Mouse (Mus musculus): ENCODE measurements around the gene Ankrd26. TPM values are rescaled to one million over a fixed set of nuclear protein-coding genes. Genes with fewer than 3 reads are reported as not detected.
A peak's percentile ranks its signal among the peaks of the same experiment; 100 is the strongest.
"Not testable (repeated sequence)": the region's sequence is repeated elsewhere in the genome, so short reads cannot be mapped to it uniquely, and the experiment has no call there.

Ankrd26 gene
- polyA plus RNA-seq, 1 experiment from 2014 or later, result 8.3 TPM

DNA sequence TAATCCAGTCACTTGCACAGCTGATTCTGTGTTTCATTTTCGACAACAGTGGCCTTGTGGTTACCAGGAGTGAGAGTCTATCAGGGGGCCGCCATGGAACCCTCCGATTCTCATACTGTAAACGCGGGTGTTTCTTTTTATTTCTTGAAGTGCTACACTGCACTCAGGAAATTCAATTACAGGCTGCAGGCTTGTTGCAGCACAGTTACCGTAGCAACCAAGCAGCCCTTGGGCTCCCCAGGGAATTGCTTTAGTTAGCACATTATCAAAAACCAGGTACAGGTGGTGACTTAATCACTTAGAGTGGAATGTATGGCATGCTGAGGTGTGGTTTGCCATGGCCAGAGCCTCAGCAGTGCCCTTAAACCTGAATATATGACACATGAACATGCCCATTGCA is 12.3 kb upstream of the Ankrd26 start:
- H3K27ac ChIP-seq (ENCODE audit: poor library complexity, severe bottlenecking), result no peak overlapping the region
- H3K9ac ChIP-seq, result no peak overlapping the region
- no peak overlapping the region for H3K4me3 ChIP-seq
- WGBS, result 82% methylated on average over 6 of the region's 6 CpGs
- no peaks in the 10 kb centered on the region for H3K27me3 ChIP-seq (replicated peaks)
- H3K4me1 ChIP-seq (replicated peaks), result no peaks in the 10 kb centered on the region
- no peak overlapping the region for H3K4me2 ChIP-seq
- no peaks in the 10 kb centered on the region for H3K36me3 ChIP-seq
- ATAC-seq (ENCODE audit: insufficient number of reproducible peaks, low FRiP score), result no peak
- H3K9me3 ChIP-seq (replicated peaks), result no peaks in the 10 kb centered on the region

DNA sequence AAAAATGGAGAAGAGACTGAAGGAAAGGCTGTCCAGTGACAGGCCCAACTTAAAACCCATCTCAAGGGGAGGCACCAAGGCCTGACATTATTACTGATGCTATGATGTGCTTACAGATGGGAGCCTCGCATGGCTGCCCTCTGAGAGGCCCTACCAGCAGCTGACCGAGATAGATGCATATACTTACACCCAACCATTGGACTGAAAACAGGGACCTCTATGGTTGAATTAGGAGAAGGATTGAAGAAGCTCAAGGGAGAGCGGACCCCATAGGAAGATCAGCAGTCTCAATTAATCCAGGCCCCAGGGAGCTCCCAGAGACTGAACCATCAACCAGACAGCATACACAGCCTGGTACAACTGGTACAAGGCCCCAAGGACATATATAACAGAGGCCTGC is 5.8 kb upstream of the Ankrd26 start:
- Histone ChIP-seq H3K36me3 (no peaks in the 10 kb centered on the region), H3K27ac (ENCODE audit: poor library complexity, severe bottlenecking) (no peak overlapping the region), H3K9me3 (replicated peaks) (no peaks in the 10 kb centered on the region; the same call in 1 of the 2 replicates), H3K4me2 (no peak overlapping the region), H3K27me3 (replicated peaks) (no peaks in the 10 kb centered on the region), H3K4me1 (replicated peaks) (peaks cover 7% of the 10 kb centered on the region), H3K4me3 (no peak overlapping the region), H3K9ac (no peak overlapping the region)
- no peak for ATAC-seq (ENCODE audit: insufficient number of reproducible peaks, low FRiP score)
- 88% methylated on average over 3 of the region's 3 CpGs for WGBS

DNA sequence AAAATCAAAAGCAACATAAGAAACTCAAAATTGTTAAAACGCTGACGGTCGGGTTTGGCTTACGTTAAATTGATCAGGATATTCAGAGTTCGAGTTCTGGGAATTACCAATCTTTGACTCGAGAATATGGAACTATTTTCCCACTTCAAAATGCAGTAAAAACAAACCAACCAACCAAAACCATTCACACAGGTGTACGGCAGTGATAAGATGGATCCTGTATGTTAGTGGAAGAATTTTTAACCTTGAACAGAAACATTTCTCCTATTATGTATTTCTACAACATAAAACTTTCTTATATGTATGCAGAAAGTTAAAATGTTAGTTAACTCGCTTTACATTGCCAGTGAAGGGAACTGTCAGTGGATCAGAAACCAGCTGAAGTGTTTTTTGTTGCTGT is 801 bp downstream of the Ankrd26 start:
- ATAC-seq (ENCODE audit: insufficient number of reproducible peaks, low FRiP score), result no peak
- H3K9ac ChIP-seq, result peak overlapping the region; percentile 84
- peak overlapping the region; percentile 74 for H3K4me2 ChIP-seq
- peaks cover 27% of the 10 kb centered on the region for H3K36me3 ChIP-seq
- H3K27ac ChIP-seq (ENCODE audit: poor library complexity, severe bottlenecking), result no peak overlapping the region
- 80% methylated on average over 8 of the region's 8 CpGs for WGBS
- peak overlapping the region; percentile 65 for H3K4me3 ChIP-seq
- peaks cover 11% of the 10 kb centered on the region for H3K4me1 ChIP-seq (replicated peaks)
- H3K9me3 ChIP-seq (replicated peaks), result no peaks in the 10 kb centered on the region
- no peaks in the 10 kb centered on the region for H3K27me3 ChIP-seq (replicated peaks)

DNA sequence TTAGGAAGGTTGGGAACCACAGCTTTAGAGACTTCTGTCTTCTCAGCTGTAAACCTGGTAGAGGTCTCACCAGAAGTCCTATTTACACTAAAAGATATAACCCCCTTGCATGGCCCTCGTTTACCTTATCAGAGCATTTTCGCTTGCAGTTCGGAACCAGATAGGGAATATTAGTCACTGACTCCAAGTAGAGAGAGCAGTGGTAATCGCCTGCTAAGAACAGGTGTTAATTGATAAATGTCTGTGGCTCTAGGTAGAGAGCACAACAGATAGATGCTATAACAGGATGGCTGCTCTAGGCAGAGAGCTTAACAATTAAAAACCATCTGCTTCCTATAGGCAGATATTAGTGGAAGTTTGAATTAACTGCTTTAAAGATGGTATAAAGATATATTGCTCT is 23.4 kb downstream of the Ankrd26 start:
- H3K4me1 ChIP-seq (replicated peaks), result no peaks in the 10 kb centered on the region
- no peak overlapping the region for H3K4me2 ChIP-seq
- H3K4me3 ChIP-seq, result no peak overlapping the region
- WGBS, result 72% methylated on average over 4 of the region's 4 CpGs
- no peaks in the 10 kb centered on the region for H3K9me3 ChIP-seq (replicated peaks)
- no peaks in the 10 kb centered on the region for H3K27me3 ChIP-seq (replicated peaks)
- no peak overlapping the region for H3K27ac ChIP-seq (ENCODE audit: poor library complexity, severe bottlenecking)
- peaks cover 55% of the 10 kb centered on the region for H3K36me3 ChIP-seq
- no peak overlapping the region for H3K9ac ChIP-seq
- ATAC-seq (ENCODE audit: insufficient number of reproducible peaks, low FRiP score), result no peak

DNA sequence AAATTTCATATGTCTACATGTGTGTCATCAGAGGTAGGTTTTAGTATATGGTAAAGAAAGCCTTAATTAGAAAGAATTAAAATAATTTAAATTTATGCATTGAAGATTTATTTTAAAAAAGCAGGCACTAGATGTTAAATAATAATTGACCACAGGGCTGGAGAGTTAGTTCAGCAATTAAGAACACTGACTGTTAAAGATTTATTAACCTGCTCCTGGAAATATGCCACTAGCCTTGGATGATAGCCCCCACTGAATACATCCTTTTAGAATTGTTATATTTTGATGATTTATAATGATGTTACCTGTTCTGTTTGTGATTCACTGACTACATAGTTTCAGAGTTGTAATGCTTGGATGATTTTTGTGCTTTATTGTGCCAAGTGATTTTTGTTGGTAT is 24.8 kb downstream of the Ankrd26 start:
- H3K4me2 ChIP-seq; H3K9ac ChIP-seq; H3K27me3 ChIP-seq (replicated peaks); H3K27ac ChIP-seq (ENCODE audit: poor library complexity, severe bottlenecking); H3K4me1 ChIP-seq (replicated peaks); H3K4me3 ChIP-seq; ATAC-seq (ENCODE audit: insufficient number of reproducible peaks, low FRiP score); H3K9me3 ChIP-seq (replicated peaks): not testable (repeated sequence)
- H3K36me3 ChIP-seq, result peaks cover 49% of the 10 kb centered on the region

DNA sequence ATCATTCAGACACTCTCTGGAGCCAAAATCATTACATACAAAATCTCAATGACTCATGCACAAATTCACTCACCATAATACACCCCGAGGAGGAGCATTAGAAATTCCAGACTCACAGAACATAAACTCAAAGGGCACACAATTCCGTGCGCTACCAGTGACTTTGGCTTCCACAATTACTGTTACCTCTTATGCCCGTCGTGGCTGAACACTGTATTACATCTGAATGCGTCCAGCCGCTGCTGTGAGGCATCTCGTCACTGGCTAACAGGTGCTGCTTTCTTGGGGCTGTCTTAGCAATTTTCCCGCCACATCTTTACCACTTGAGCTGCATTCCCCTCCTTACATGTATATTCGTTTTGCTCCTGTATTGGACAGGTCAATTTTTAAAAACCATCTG is 26.7 kb downstream of the Ankrd26 start:
- Histone ChIP-seq H3K27me3 (replicated peaks) (no peaks in the 10 kb centered on the region), H3K9me3 (replicated peaks) (peaks cover 6% of the 10 kb centered on the region; the same call in 1 of the 2 replicates), H3K9ac (no peak overlapping the region), H3K36me3 (peaks cover 62% of the 10 kb centered on the region), H3K4me1 (replicated peaks) (no peaks in the 10 kb centered on the region), H3K4me3 (no peak overlapping the region), H3K4me2 (no peak overlapping the region), H3K27ac (ENCODE audit: poor library complexity, severe bottlenecking) (no peak overlapping the region)
- 91% methylated on average over 10 of the region's 10 CpGs for WGBS
- ATAC-seq (ENCODE audit: insufficient number of reproducible peaks, low FRiP score), result no peak

DNA sequence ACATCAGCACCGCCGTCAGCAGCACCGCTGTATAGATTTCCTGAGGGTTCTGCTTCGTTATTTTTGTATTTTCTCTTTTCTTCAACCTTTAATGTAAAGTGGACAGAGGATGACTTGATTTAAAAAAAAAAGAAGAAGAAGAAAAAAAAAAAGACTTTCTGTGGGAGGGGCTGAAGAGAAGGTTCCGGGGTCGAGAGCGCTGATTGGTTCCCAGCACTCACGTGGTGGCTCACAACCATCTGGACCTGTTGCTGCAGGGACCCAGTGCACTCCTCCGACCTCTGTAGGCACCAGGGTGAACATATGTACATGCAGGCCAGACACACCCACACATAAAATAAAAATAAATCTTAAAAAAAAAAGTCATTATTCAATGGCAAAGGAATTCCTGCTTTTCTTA is 28.6 kb downstream of the Ankrd26 start:
- no peak for ATAC-seq (ENCODE audit: insufficient number of reproducible peaks, low FRiP score)
- WGBS, result 83% methylated on average over 9 of the region's 9 CpGs
- Histone ChIP-seq H3K9ac (no peak overlapping the region), H3K9me3 (replicated peaks) (peaks cover 6% of the 10 kb centered on the region; the same call in 1 of the 2 replicates), H3K36me3 (peaks cover 63% of the 10 kb centered on the region), H3K4me2 (no peak overlapping the region), H3K4me3 (no peak overlapping the region), H3K27ac (ENCODE audit: poor library complexity, severe bottlenecking) (no peak overlapping the region), H3K4me1 (replicated peaks) (no peaks in the 10 kb centered on the region), H3K27me3 (replicated peaks) (no peaks in the 10 kb centered on the region)

DNA sequence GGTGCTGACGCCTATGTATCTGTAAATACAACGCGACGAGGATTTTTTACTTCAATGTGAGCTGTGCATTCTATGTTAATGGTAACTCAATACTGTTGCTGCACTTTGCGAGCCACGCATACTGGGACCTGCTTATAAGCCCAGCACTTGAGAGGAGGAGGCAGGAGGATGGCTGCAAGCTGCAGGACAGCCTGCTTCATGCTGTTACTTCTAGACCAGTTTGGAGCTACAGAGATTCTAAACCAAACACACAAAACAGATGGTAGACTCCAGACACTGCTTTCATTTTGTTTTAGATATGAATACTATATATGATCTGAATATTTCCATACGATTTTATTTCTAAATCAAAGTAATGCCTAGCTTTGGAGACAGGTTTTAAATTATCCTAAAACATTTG is 41.4 kb downstream of the Ankrd26 start:
- H3K9ac ChIP-seq, result no peak overlapping the region
- WGBS, result 87% methylated on average over 7 of the region's 7 CpGs
- no peaks in the 10 kb centered on the region for H3K4me1 ChIP-seq (replicated peaks)
- H3K4me2 ChIP-seq, result no peak overlapping the region
- no peaks in the 10 kb centered on the region for H3K27me3 ChIP-seq (replicated peaks)
- H3K36me3 ChIP-seq, result peaks cover 66% of the 10 kb centered on the region
- H3K4me3 ChIP-seq, result no peak overlapping the region
- no peak for ATAC-seq (ENCODE audit: insufficient number of reproducible peaks, low FRiP score)
- H3K9me3 ChIP-seq (replicated peaks), result no peaks in the 10 kb centered on the region
- no peak overlapping the region for H3K27ac ChIP-seq (ENCODE audit: poor library complexity, severe bottlenecking)

DNA sequence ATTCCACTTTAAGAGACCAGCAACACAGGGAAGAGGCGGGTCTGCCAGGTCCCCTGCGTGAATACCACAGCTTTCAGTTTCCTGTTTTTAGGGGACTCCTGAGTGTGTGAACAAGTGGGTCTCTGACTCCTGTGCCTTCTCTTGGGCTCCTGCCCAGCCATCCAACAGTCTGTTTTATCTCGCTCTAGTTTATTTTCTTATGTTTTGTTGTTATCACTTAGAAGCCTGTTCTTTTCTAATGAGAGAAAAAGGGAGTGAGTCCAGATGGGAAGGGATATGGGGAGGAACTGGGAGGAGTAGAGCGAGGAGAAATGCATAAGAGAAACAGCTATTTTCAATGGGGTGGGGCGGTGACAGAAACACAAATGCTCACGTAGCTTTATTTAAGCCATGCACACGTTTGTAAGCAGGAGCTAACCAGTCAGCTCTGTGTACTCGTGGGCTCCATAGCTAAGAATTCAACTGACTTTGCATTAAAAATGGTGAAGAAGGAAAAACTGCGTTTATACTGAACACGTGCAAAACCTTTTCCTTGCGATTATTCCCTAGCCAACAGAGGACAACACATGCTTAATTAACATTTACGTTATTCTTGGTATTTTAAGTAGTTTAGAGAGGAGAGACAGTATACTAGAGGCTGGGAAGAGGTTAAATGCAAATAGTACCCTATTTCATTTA is 48.6 kb downstream of the Ankrd26 start:
- Histone ChIP-seq H3K36me3 (peaks cover 65% of the 10 kb centered on the region), H3K9me3 (replicated peaks) (0 out of 2 replicates have a peak, but pooled peaks cover 4% of the 10 kb centered on the region), H3K4me3 (no peak overlapping the region), H3K4me2 (no peak overlapping the region), H3K4me1 (replicated peaks) (no peaks in the 10 kb centered on the region), H3K27ac (ENCODE audit: poor library complexity, severe bottlenecking) (no peak overlapping the region), H3K27me3 (replicated peaks) (no peaks in the 10 kb centered on the region), H3K9ac (no peak overlapping the region)
- no peak for ATAC-seq (ENCODE audit: insufficient number of reproducible peaks, low FRiP score)
- 87% methylated on average over 12 of the region's 12 CpGs for WGBS

DNA sequence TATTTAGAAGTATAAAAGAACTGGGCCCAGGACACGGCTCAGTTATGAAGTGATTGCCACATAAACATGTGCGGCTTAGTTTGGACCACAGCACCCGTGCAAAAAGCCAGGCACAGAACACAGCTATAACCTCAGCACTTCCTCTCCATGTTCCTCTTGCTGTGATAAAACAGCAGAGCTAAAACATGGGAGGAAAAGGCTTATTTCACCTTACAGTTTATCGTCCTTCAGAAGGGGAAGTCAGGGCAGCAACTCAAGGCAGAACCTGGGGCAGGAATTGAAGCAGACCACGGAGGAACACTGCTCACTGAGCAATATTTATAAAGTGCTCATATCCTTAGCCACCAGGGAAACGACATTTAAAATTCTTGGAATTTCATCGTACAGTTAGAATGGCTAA is 63.0 kb downstream of the Ankrd26 start:
- Histone ChIP-seq H3K27me3 (replicated peaks) (no peaks in the 10 kb centered on the region), H3K4me1 (replicated peaks) (no peaks in the 10 kb centered on the region), H3K9ac (no peak overlapping the region), H3K4me3 (no peak overlapping the region), H3K27ac (ENCODE audit: poor library complexity, severe bottlenecking) (no peak overlapping the region), H3K9me3 (replicated peaks) (no peaks in the 10 kb centered on the region), H3K4me2 (no peak overlapping the region), H3K36me3 (peaks cover 20% of the 10 kb centered on the region)
- ATAC-seq (ENCODE audit: insufficient number of reproducible peaks, low FRiP score), result no peak
- WGBS, result 86% methylated on average over 7 of the region's 7 CpGs

DNA sequence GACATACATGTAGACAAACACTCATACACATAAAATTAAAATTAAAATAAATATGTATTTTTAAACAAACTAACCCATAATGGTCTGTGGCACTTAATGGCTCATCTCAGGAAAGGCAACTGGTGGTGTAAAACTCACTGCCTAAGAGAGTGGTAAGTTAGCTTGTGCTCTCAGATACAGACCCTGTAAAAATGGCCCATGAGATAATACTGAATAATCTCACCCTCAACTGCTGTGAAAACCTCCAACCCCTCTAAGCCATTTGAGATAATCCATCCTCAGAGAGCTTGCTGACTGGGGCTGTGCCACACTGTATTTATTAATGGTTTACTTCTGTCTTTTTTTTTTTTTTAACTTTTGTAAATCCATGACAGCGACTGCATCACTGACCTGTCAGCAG is 79.9 kb downstream of the Ankrd26 start:
- Histone ChIP-seq H3K9ac (no peak overlapping the region), H3K4me3 (no peak overlapping the region), H3K4me1 (replicated peaks) (peaks cover 10% of the 10 kb centered on the region), H3K36me3 (0 out of 2 replicates have a peak, but pooled peaks cover 1% of the 10 kb centered on the region), H3K4me2 (no peak overlapping the region), H3K27ac (ENCODE audit: poor library complexity, severe bottlenecking) (no peak overlapping the region), H3K9me3 (replicated peaks) (no peaks in the 10 kb centered on the region), H3K27me3 (replicated peaks) (no peaks in the 10 kb centered on the region)
- no peak for ATAC-seq (ENCODE audit: insufficient number of reproducible peaks, low FRiP score)
- WGBS, result 76% methylated on average over 1 of the region's 1 CpGs

Measured in heart, embryonic 12.5 days (tissue).